ENCODE assay signal across 7 mouse cellular contexts in genomic region chr7:28218951-28219740, GRCm38 (mm10). TPM values are rescaled to one million over a fixed set of nuclear protein-coding genes. Genes with fewer than 3 reads are reported as not detected.
A peak's percentile ranks its signal among the peaks of the same experiment; 100 is the strongest.
DNase-seq lines count a peak whose midpoint lies in the region; TF ChIP-seq lines count a peak whose summit lies in the region.
"Not testable (repeated sequence)": the region's sequence is repeated elsewhere in the genome, so short reads cannot be mapped to it uniquely, and the experiment has no call there.

No protein-coding gene starts in this region.

- intact Hi-C loops in left cerebral cortex, postnatal 10 days (cut with DNase I) = not testable (repeated sequence)

- H3K4me3 ChIP-seq in layer of hippocampus, adult 2 months = not testable (repeated sequence)

- TF ChIP-seq CTCF in layer of hippocampus, adult 2 months (conservative IDR thresholded peaks at IDR 0.05) = peak; percentile 45

- not testable (repeated sequence) for H3K27ac ChIP-seq in layer of hippocampus, adult 2 months

- peak; percentile 50 for DNase-seq in adrenal gland, postnatal 10 days
- peak; percentile 20 for DNase-seq in cerebellum, adult 8-10 months
- peak; percentile 24 to 75 for DNase-seq in frontal cortex, adult 2 months (ENCODE audit: extremely low spot score in 1 of 2, low spot score in 1 of 2)
- peak; percentile 75 for DNase-seq in kidney, adult 18-20 months
- peak; percentile 46 to 66 for DNase-seq in layer of hippocampus, adult 2 months (ENCODE audit: low spot score in 2 of 2)
- DNase-seq in left cerebral cortex, postnatal 10 days (ENCODE audit: extremely low spot score in 1 of 2, low spot score in 2 of 2) = peak; percentile 65 to 83
- peak; percentile 61 for DNase-seq in right cerebral cortex, adult 18-20 months

RNA-seq across cellular contexts. Expression of gene Dyrk1b, which starts 39.9 kb away (rescaled TPM):
- total RNA-seq in adrenal gland, postnatal 10 days (2021) = 10 to 100 TPM; 35.6 to 48.1 TPM
- 34.0 and 36.2 TPM in 2 replicates for polyA plus RNA-seq in frontal cortex, adult 2 months (2012; rRNA removed)
- 10 to 100 TPM; 44.7 to 46.9 TPM for total RNA-seq in layer of hippocampus, adult 2 months (2021)
- total RNA-seq in left cerebral cortex, postnatal 10 days (2021) = 10 to 100 TPM; 32.9 to 34.8 TPM

RNA-seq across cellular contexts. Expression of gene Eid2, which starts 48.5 kb away (rescaled TPM):
- total RNA-seq in adrenal gland, postnatal 10 days (2021) = 10 to 100 TPM; 22.8 to 34.9 TPM
- polyA plus RNA-seq in frontal cortex, adult 2 months (2012; rRNA removed) = 56.5 and 57.0 TPM in 2 replicates
- total RNA-seq in layer of hippocampus, adult 2 months (2021) = 10 to 100 TPM; 58.3 to 59.0 TPM
- total RNA-seq in left cerebral cortex, postnatal 10 days (2021) = 10 to 100 TPM; 73.5 to 79.5 TPM

RNA-seq across cellular contexts. Expression of gene Fbl, which starts 49.6 kb away (rescaled TPM):
- 10 to 100 TPM; 84.3 to 96.3 TPM for total RNA-seq in adrenal gland, postnatal 10 days (2021)
- 90.7 and 99.6 TPM in 2 replicates for polyA plus RNA-seq in frontal cortex, adult 2 months (2012; rRNA removed)
- 10 to 100 TPM; 51.7 to 52.3 TPM for total RNA-seq in layer of hippocampus, adult 2 months (2021)
- total RNA-seq in left cerebral cortex, postnatal 10 days (2021) = 10 to 100 TPM; 69.4 to 74.5 TPM

RNA-seq across cellular contexts. Expression of gene Eid2b, which starts 58.4 kb away (rescaled TPM):
- total RNA-seq in adrenal gland, postnatal 10 days (2021) = 10 to 100 TPM; 13.4 to 15.7 TPM
- 29.7 and 32.9 TPM in 2 replicates for polyA plus RNA-seq in frontal cortex, adult 2 months (2012; rRNA removed)
- 10 to 100 TPM; 34.3 to 37.5 TPM for total RNA-seq in layer of hippocampus, adult 2 months (2021)
- total RNA-seq in left cerebral cortex, postnatal 10 days (2021) = 10 to 100 TPM; 41.8 to 44.2 TPM

Comparison
In these comparisons a context has a peak if more than half of its experiments do, and no peak if none do; other contexts are left out.
1. DNase-seq: peak in every context shown above with its lines; median percentile 75 in kidney, adult 18-20 months; 74 in left cerebral cortex, postnatal 10 days; 61 in right cerebral cortex, adult 18-20 months; 56 in layer of hippocampus, adult 2 months; 50 in adrenal gland, postnatal 10 days; 50 in frontal cortex, adult 2 months; 20 in cerebellum, adult 8-10 months.